Mouse (Mus musculus) spleen, postnatal 10 days (tissue): ENCODE measurements around the gene Fn3krp.

Experiments used
- DNase-seq, 2 experiments: peaks; one replicate each; pipeline ENCODE4 v3.0.0; 2021 to 2022; ENCODE audit warnings: low spot score in 2 of 2

The Fn3krp gene

GRCm38 (mm10) chr11:121442076-121442475 lies 20.9 kb downstream of the Fn3krp start:
- no peak for DNase-seq

- peak in 1 of 2 experiments; percentile 41 for DNase-seq
Measured at GRCm38 (mm10) chr11:121451216-121451726, 30.1 kb downstream of the Fn3krp start.

GRCm38 (mm10) chr11:121451753-121452635 lies 30.8 kb downstream of the Fn3krp start, which contains the start of gene Tbcd:
Tbcd (plus strand) TSS chr11:121451949.
- peak; percentile 93 to 95 for DNase-seq

- no peak for DNase-seq
Measured at GRCm38 (mm10) chr11:121457874-121458273, 36.7 kb downstream of the Fn3krp start.

- no peak for DNase-seq
Measured at GRCm38 (mm10) chr11:121467408-121467807, 46.2 kb downstream of the Fn3krp start.

- no peak for DNase-seq
Measured at GRCm38 (mm10) chr11:121474831-121475230, 53.6 kb downstream of the Fn3krp start.

- DNase-seq: peak; percentile 73 to 87
Measured at GRCm38 (mm10) chr11:121475699-121476415, 54.7 kb downstream of the Fn3krp start.

- DNase-seq: no peak
Measured at GRCm38 (mm10) chr11:121479476-121480203, 58.4 kb downstream of the Fn3krp start.
